Mouse (Mus musculus) mouse trophoblast stem cell (cell line): ENCODE data around the gene Rara.

Experiments used
- in situ Hi-C, 2 experiments: fragments of 300-500 bp; cut with MseI, MboI; formaldehyde crosslinking; loops; 2 replicates in 1 of 2; 3 replicates in 1 of 2; pipeline ENCODE4 v1.15.1; 2025

Gene Rara

DNA sequence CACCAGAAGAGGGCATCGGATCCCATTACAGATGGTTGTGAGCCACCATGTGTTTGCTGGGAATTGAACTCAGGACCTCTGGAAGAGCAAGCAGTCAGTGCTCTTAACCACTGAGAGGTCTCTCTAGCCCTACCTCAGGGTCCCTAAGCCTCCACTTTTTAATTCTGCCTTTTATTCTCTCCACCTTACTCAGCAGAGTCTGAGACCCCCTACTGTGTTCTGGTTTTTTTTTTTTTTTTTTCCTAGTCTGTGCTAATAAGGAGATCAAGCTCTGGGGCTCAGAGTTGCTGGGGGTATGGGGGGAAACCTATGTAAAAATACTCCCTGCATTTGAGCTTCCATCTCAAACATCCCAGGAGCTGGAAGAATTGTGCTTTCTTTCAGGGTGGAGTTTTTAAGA is 24.5 kb downstream of the Rara start:
- in situ Hi-C loops, result no loop called here

- in situ Hi-C loops, result no loop called here
Observed at GRCm38 (mm10) chr11:98952736-98953135, 25.1 kb downstream of the Rara start.

DNA sequence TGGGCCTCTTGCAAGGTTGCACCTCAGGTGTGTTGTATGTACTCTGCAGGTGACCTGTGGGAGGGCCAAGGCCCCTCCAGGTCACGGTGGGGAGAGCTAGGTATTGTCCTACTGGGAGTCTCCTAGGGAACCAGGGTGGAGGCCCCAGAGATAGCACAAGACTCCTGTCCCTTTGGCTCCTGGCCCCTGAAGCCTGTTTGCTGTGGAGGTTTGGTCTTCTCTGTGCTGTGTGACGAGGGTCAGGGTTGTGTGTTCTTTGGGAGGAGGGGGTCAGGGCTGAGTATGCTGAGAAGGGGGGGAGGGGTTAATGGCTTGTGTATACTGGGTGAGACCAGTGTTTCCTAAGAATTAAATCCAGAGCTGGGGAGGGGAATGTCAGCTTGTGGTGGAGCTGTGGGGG is 25.7 kb downstream of the Rara start:
- in situ Hi-C loops, result no loop called here

DNA sequence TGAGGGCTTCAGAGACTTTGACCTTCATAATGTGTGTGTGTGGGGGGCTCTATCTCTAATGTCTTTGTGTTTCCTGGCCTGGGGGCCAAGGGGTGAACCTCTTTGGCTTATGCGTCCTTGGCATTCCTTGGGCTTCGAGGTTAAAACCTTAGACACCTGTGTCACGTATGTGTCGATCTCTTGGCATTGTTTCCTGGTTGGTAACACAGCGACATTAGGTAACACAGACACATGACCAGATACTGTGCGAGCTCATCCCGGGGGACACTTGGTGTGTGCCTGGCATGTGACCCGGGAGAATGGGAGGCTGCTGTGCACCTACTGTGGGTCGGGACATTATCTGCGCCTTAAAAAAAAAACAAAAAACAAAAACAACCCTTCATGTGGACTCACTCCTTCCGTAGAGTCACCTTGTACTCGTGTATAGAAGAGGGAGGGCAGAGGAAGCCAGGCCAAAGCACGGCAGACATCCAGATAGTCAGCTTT is 26.3 kb downstream of the Rara start:
- in situ Hi-C loops, result no loop called here

GRCm38 (mm10) chr11:98954373-98954772 is 26.8 kb downstream of the Rara start:
- in situ Hi-C loops, result no loop called here

GRCm38 (mm10) chr11:98954801-98955706 is 27.4 kb downstream of the Rara start:
- in situ Hi-C loops, result no loop called here

GRCm38 (mm10) chr11:98955707-98956235 is 28.2 kb downstream of the Rara start:
- in situ Hi-C loops, result no loop called here

- in situ Hi-C loops, result no loop called here
Observed at GRCm38 (mm10) chr11:98956340-98956739, 28.7 kb downstream of the Rara start.

GRCm38 (mm10) chr11:98959437-98960312 is 32.1 kb downstream of the Rara start:
- in situ Hi-C loops, result no loop called here

GRCm38 (mm10) chr11:98960313-98960906 is 32.8 kb downstream of the Rara start:
- in situ Hi-C loops, result no loop called here

GRCm38 (mm10) chr11:98961051-98961592 is 33.5 kb downstream of the Rara start:
- in situ Hi-C loops, result no loop called here

DNA sequence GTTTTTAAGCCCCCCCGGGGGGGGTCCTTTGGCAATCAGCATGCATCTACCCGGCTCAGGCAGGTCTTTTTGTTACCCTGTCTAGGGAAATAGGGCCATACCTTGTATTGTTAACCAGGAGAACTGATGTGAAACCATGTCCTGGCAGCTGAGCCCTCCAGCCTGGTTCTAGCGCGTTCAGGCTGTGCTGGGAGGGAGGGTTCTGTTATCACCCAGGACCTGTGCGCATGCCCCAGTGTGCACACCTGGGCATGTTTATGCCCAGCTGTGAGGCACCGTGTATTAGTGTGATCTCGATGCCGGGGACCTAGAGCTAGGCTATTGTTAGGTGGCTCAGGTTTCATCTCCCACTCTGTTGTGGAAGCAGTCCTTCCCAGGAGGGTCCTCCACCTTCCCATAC is 34.1 kb downstream of the Rara start:
- in situ Hi-C loops, result no loop called here

- in situ Hi-C loops, result no loop called here
Observed at GRCm38 (mm10) chr11:98962421-98963095, 34.9 kb downstream of the Rara start.

- in situ Hi-C loops, result no loop called here
Observed at GRCm38 (mm10) chr11:98963191-98964021, 35.8 kb downstream of the Rara start.

- in situ Hi-C loops, result no loop called here
Observed at GRCm38 (mm10) chr11:98964201-98964615, 36.6 kb downstream of the Rara start.

- in situ Hi-C loops, result no loop called here
Observed at GRCm38 (mm10) chr11:98964616-98965415, 37.2 kb downstream of the Rara start.

DNA sequence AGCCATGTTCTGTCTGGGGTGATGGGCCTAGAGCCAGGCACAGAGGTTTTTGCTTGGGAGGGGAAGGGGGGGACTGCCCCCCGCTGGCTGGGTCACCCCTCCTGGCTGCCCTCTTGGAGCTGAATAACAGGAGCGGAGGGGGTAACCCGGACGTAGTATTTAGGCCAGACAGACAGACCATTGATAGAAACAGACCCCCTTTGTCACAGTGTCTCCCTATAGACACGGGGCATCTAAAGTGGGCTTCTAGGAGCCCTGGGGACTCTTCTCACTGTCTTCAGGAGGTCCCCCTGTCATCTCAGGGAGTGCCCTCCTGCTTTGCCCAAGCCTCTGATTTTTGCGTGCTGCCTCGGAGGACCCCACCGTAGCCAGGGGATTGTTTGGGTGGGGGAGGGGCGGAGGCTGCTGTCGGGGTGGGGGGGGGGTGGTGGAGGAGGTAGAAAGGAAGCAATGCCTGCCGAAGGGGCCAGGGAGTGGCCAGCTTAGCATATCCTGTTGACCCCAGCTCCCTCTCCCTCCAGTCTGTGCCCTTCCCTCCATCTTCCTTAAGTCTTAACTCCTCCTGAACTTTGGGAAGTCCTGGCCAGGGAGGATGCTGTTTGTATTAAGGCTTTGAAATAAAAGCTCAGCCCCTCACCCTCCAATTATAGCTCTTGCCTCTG is 37.9 kb downstream of the Rara start:
- in situ Hi-C loops, result no loop called here

DNA sequence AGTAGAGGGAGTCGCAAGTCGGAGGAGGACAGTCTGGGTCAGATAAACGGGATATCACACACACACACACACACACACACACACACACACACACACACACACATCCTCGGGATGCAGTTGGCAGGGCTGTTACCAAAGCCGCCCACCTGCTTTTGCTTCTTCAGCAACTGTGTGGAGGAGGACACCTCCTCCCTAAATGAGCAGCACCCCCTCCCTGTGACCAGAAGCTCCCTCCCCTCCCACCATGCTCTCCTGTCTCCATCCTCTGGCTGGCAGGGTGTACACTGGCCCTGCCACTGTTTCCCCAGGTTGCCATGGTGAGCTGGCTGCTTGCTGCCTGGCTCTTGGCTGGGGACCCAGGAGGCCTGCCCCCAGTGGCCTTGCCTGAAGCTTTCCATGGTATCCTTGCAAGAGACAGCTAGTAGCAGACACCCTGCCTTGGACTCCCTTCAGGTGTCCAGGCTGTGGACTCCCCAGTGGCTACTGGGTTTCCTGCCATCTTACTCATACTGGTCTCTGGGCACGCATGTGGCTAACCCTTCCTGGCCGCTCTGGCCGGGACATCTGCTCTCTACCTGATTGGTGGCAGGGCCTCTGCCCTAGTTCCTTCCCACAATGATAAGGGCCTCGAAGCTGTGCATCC is 39.0 kb downstream of the Rara start:
- in situ Hi-C loops, result no loop called here
